Mouse (Mus musculus) liver, adult 2 months (tissue): ENCODE measurements around the gene Cacna1c. TPM values are rescaled to one million over a fixed set of nuclear protein-coding genes. Genes with fewer than 3 reads are reported as not detected.

Experiments
- DNase-seq: peaks from one replicate; pipeline ENCODE4 v3.0.0-alpha.2; 2011; ENCODE audit warnings: low read depth, low spot score; ENCODE audit errors: extremely low read depth
- H3K27ac ChIP-seq: fragments of 200-500 bp; replicated peaks from 2 replicates; pipeline ENCODE4 v1.5.1; 2012; ENCODE audit warnings: low read depth, mild to moderate bottlenecking, control low read depth, inconsistent platforms, low read length; ENCODE audit not compliant: insufficient read depth
- H3K27me3 ChIP-seq: fragments of 200-500 bp; 2 replicates; pipeline ENCODE4 v1.6.1; 2012; ENCODE audit warnings: mild to moderate bottlenecking, moderate library complexity, low read length, inconsistent platforms; ENCODE audit not compliant: control insufficient read depth, insufficient read depth
- H3K36me3 ChIP-seq: fragments of 200-500 bp; 2 replicates; pipeline ENCODE4 v1.6.1; 2012; ENCODE audit warnings: low read length, inconsistent platforms; ENCODE audit not compliant: control insufficient read depth, insufficient read depth
- H3K4me1 ChIP-seq: fragments of 200-500 bp; 2 replicates; pipeline ENCODE4 v1.6.1; 2011; ENCODE audit warnings: low read length; ENCODE audit not compliant: control insufficient read depth, insufficient read depth
- H3K4me3 ChIP-seq: fragments of 200-500 bp; 2 replicates; pipeline ENCODE4 v1.5.1; 2011; ENCODE audit warnings: low read depth, mild to moderate bottlenecking, control low read depth, low read length, moderate library complexity; ENCODE audit not compliant: insufficient read depth
- H3K79me2 ChIP-seq: fragments of 200-500 bp; 2 replicates; pipeline ENCODE4 v1.6.1; 2012; ENCODE audit warnings: inconsistent platforms, mild to moderate bottlenecking, low read length, moderate library complexity; ENCODE audit not compliant: control insufficient read depth, insufficient read depth
- H3K9ac ChIP-seq: fragments of 200-500 bp; 2 replicates; pipeline ENCODE4 v1.6.1; 2012; ENCODE audit warnings: low read depth, mild to moderate bottlenecking, control low read depth, inconsistent platforms, low read length
- CTCF ChIP-seq: fragments of 200-500 bp; IDR thresholded peaks from 2 replicates; pipeline ENCODE4 v1.5.1; 2011; ENCODE audit warnings: low read depth, low read length, control low read depth
- POLR2A ChIP-seq: fragments of 200-500 bp; IDR thresholded peaks from 2 replicates; pipeline ENCODE4 v1.6.1; 2011; ENCODE audit warnings: low read length, control low read depth; ENCODE audit not compliant: insufficient read depth; ENCODE audit errors: extremely low read depth
- WGBS: fragments of 180-500 bp; shearing (Covaris S2); methylation state at CpG from one replicate; pipeline ENCODE4 v1.1.7; 2018; 5-methylcytosine and 5-hydroxymethylcytosine counted together
- polyA plus RNA-seq: library from polyadenylated mRNA; depleted of rRNA; stranded (reverse); fragments of >200 nt; gene quantifications from 2 replicates; pipeline ENCODE4 v1.2.3, GENCODE M21; 2012
- total RNA-seq: library from RNA; depleted of rRNA; stranded (reverse); fragments of >200 nt; gene quantifications from 2 replicates; pipeline ENCODE4 v1.2.3, GENCODE M21; 2014

The Cacna1c gene
- total and polyA plus RNA-seq, 2 experiments = 0.09 to 0.18 TPM

DNA sequence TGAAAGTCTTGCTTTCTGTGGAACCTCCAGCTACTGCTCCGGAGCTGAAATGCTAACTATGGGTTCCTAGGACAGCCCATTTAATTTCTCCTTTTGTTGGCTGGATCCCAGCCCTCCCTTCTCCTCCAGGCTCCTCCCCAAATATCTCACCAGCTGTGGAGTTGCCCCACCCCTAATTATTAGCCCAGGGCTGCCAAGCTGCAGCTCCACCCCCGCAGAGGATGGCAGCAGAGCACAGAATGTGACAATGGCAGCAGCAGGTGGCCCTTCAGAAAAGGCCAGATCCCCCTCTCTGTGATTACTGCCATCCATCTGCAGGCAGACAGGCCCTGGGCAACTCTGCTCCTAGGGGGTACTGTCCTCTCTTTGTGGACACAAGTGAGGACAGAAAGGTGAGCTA, 350.4 kb downstream of the Cacna1c start:
- no peak overlapping the region for H3K27ac ChIP-seq
- H3K79me2 ChIP-seq = no peaks in the 10 kb centered on the region
- no peaks in the 10 kb centered on the region for H3K27me3 ChIP-seq
- no peaks in the 10 kb centered on the region for H3K4me1 ChIP-seq
- no peak for DNase-seq
- H3K9ac ChIP-seq = no peak overlapping the region
- 53% methylated on average over 2 of the region's 2 CpGs for WGBS
- no peak overlapping the region for H3K4me3 ChIP-seq
- H3K36me3 ChIP-seq = no peaks in the 10 kb centered on the region
- TF ChIP-seq CTCF = no peak

- Histone ChIP-seq H3K4me1 (no peaks in the 10 kb centered on the region), H3K79me2 (no peaks in the 10 kb centered on the region), H3K27me3 (no peaks in the 10 kb centered on the region), H3K36me3 (no peaks in the 10 kb centered on the region), H3K27ac (no peak overlapping the region), H3K4me3 (no peak overlapping the region), H3K9ac (no peak overlapping the region)
- DNase-seq = no peak
- no peak for TF ChIP-seq CTCF
- no peak for TF ChIP-seq POLR2A
- 84% methylated on average over 6 of the region's 6 CpGs for WGBS
Measured at GRCm38 (mm10) chr6:118845180-118845579, 351.0 kb downstream of the Cacna1c start.

DNA sequence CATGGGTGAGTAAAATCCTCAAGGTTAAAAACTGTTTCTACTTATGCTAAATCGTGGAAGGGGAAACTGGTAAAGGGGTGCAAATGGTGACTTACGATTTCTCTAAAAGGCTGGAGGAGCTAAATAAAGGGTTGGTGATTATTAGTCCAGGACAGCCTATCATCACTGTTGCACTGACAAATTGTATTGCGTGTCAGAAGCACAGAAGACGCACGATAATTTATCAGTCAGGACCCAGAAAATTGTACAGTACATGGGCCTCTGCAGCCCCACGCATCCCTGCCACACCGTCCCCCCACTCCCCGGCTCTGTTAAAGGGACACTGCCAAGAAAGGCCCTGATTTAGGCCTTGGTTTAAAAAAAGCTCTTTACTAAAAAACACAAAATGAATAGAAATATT, 352.7 kb downstream of the Cacna1c start:
- 92% methylated on average over 8 of the region's 8 CpGs for WGBS
- Histone ChIP-seq H3K4me1 (no peaks in the 10 kb centered on the region), H3K79me2 (no peaks in the 10 kb centered on the region), H3K27me3 (no peaks in the 10 kb centered on the region), H3K27ac (no peak overlapping the region), H3K36me3 (no peaks in the 10 kb centered on the region), H3K4me3 (no peak overlapping the region), H3K9ac (no peak overlapping the region)
- TF ChIP-seq POLR2A (no peak), CTCF (no peak)
- no peak for DNase-seq

DNA sequence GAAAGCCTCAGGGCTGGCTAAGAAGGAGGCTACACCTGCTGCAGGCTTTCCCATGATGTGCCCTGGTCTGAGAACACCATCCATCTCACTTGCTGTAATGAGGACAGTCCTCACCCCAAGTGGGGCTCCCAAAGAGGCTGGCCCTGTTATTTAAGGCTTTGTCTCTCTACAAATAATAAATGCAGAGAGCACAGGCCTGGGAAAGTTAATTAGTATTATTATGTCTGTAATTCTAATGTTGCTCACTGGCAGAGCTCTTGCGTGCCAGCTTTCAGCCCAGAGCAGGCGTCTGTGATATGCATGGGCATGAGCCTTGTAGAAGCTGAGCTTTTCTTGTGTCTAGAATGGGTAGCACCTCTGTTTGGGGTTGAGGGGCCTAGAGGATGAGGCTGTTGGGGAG, 354.3 kb downstream of the Cacna1c start:
- H3K9ac ChIP-seq = no peak overlapping the region
- no peaks in the 10 kb centered on the region for H3K79me2 ChIP-seq
- 94% methylated on average over 2 of the region's 2 CpGs for whole genome bisulfite sequencing
- no peaks in the 10 kb centered on the region for H3K4me1 ChIP-seq
- no peak overlapping the region for H3K4me3 ChIP-seq
- H3K27ac ChIP-seq = no peak overlapping the region
- no peaks in the 10 kb centered on the region for H3K36me3 ChIP-seq
- no peak for DNase-seq
- TF ChIP-seq CTCF = no peak
- TF ChIP-seq POLR2A = no peak
- no peaks in the 10 kb centered on the region for H3K27me3 ChIP-seq

DNA sequence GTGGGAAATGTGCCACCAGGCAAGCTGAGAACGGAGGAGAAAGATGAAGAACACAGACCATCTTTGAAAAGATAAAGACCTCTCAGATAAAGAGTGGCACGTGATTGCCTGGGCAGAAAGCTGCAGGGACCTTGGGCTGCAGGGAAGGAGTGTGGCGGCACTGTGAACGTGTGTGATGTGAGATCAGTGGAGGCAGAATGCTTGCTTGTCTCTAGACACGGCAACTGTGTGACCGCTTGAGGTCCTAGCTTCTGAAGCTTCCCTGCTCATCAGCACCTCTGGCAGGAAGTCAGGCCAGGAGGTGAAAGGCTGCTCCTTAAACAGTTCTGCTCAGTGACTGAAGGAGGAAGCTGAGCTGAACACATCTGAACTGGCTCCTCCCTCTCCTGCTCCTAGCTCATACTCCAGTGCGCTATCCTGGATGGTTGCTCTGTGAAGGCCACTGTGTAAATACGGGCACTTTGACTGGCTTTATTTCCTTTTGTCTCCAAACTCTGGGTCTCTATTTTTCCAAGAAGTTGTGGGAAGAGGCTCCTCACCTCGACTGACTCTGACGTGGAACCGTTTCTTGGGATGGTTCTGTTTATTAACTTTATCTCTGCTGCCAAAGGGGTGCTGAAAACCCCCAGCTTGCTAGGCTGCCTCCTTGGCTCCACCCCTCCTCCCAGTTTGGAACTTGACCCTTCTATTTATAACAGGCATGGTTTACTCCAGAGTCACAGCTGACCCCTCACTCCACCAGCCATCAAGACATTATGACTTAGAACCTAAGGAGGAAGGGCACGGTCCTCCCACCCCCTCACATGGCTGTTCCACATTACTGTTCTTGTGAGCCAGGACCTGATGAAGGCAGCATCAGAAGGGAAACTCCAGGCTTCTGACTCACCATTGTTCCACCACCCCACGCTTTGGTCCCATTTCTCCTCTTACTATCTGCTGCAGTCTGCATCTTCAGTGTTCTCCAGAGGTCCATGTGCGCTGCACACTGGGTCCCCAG, 357.0 kb downstream of the Cacna1c start:
- H3K4me3 ChIP-seq = no peak overlapping the region
- no peak for TF ChIP-seq POLR2A
- TF ChIP-seq CTCF = no peak
- no peak for DNase-seq
- WGBS = 42% methylated on average over 14 of the region's 14 CpGs
- no peak overlapping the region for H3K27ac ChIP-seq
- H3K27me3 ChIP-seq = no peaks in the 10 kb centered on the region
- H3K9ac ChIP-seq = no peak overlapping the region
- H3K79me2 ChIP-seq = no peaks in the 10 kb centered on the region
- H3K4me1 ChIP-seq = no peaks in the 10 kb centered on the region
- no peaks in the 10 kb centered on the region for H3K36me3 ChIP-seq

DNA sequence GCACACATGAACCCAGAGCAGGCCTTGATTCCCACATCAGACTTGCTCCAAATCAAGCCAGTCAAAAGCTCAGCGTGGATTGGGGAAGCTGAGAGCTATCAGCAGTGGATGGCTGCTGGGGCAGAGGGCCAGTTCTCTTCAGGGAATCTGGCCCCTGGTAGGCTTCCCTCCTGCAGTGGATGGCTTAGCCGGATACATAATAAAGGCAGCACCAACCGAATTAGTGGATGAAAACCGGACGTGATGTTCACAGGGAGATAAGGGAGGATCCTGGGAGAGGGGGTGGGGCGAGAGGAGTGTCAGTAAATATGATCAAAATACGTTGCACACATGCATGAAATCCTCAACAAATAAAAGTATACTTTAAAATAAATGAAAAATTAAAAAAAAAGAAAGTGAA, 359.5 kb downstream of the Cacna1c start:
- no peak overlapping the region for H3K27ac ChIP-seq
- no peaks in the 10 kb centered on the region for H3K36me3 ChIP-seq
- H3K4me3 ChIP-seq = no peak overlapping the region
- no peak for DNase-seq
- no peaks in the 10 kb centered on the region for H3K27me3 ChIP-seq
- H3K9ac ChIP-seq = no peak overlapping the region
- TF ChIP-seq POLR2A (no peak), CTCF (no peak)
- 63% methylated on average over 7 of the region's 7 CpGs for WGBS
- no peaks in the 10 kb centered on the region for H3K79me2 ChIP-seq
- H3K4me1 ChIP-seq = no peaks in the 10 kb centered on the region
